Mouse (Mus musculus): Measurements from ENCODE around the gene Shisal2a. TPM values are rescaled to one million over a fixed set of nuclear protein-coding genes. Genes with fewer than 3 reads are reported as not detected.

Gene Shisal2a
- polyA plus RNA-seq, 1 experiment from 2014 or later: not detected

Other genes starting within 250 kb of the Shisal2a start
- gene Scp2, start 238.4 kb downstream of the Shisal2a start, polyA plus RNA-seq (2018): 200 to 307 TPM (median 256 TPM) in 3 replicates
- gene Echdc2, start 217.9 kb downstream of the Shisal2a start, polyA plus RNA-seq (2018): not detected in 3 replicates
- gene Zyg11a, start 165.3 kb downstream of the Shisal2a start, polyA plus RNA-seq (2018): not detected in 3 replicates
- gene Zyg11b, start 82.3 kb downstream of the Shisal2a start, polyA plus RNA-seq (2018): 12.8 to 14.9 TPM (median 13.4 TPM) in 3 replicates
- 5.8 to 26.5 TPM (median 11.3 TPM) in 3 replicates for gene Coa7, start 55.2 kb downstream of the Shisal2a start, polyA plus RNA-seq (2018)
- gene Gpx7, start 23.6 kb upstream of the Shisal2a start, polyA plus RNA-seq (2018): 0.18 to 0.41 TPM (median 0.22 TPM) in 3 replicates
- 27.1 to 50.0 TPM (median 31.4 TPM) in 3 replicates for gene Tut4, start 76.1 kb upstream of the Shisal2a start, polyA plus RNA-seq (2018)
- 38.8 to 42.1 TPM (median 40.2 TPM) in 3 replicates for gene Prpf38a, start 196.0 kb upstream of the Shisal2a start, polyA plus RNA-seq (2018)
- gene Orc1, start 196.1 kb upstream of the Shisal2a start, polyA plus RNA-seq (2018): 0.28 to 5.4 TPM (median 0.93 TPM) in 3 replicates
- gene Cc2d1b, start 236.6 kb upstream of the Shisal2a start, polyA plus RNA-seq (2018): 38.2 to 64.5 TPM (median 46.3 TPM) in 3 replicates